Mouse (Mus musculus) kidney, postnatal 4 days (tissue): ENCODE results near the gene Kdm2b.

Experiments
- DNase-seq, 2 experiments: peaks; one replicate each; pipeline ENCODE4 v3.0.0; 2021; ENCODE audit warnings: mixed read lengths in 2 of 2

The Kdm2b gene

GRCm38 (mm10) chr5:122989551-122990330, at the start of gene Kdm2b:
TSS of gene Kdm2b (minus strand) at chr5:122989823.
- DNase-seq: peak in 1 of 2 experiments; percentile 62

DNA sequence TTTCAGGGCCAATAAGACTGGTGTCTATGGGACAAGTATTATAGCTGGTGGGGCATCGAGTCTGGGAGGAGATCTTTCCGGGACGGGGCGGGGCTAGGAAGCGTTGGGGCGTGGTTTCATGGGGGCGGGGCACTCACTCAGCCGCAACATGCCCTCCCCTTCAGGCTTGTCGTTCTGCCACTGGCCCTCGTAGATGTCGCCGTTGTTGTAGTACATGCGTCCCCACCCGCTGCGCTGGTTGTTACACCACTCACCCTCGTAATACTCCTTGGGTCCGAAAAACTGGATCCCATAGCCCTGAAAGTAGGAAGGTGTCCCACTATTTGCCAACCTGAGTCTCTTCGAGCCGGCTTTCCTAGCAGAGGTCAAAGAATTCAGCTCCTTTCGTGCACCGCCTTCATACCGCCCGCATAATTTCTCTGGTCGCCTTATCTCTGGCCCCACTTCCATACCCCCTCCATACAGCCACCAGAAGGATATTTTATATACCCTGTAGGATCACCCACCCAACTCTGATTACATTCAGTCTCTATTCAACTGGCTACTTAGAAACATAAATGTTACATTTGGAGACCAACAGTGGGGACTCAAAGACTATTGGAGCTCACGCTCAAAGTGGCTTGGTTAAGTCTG, 49.6 kb upstream of the Kdm2b start:
- peak; percentile 91 to 92 for DNase-seq

GRCm38 (mm10) chr5:123038115-123038514, 48.5 kb upstream of the Kdm2b start:
- DNase-seq: no peak

- DNase-seq: peak; percentile 46 to 67
Measured at GRCm38 (mm10) chr5:123035564-123035963, 45.9 kb upstream of the Kdm2b start.

DNA sequence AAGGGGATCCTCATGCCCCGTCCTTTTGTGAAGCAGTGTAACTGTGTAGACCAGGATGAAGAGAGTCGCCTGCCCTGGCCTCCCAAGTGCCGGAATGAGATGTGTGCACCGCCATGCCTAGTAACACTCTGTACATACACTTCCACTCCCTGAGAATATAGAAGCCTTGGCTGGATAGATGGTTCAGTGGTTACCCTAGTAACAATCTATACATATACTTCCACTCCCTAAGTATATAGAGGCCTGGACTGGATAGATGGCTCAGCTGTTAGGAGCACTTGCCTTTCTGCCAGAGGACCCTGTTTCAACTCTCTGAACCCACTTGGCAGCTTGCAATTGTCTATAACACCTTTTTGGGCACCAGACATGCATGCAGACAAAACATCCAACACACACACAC, 45.5 kb upstream of the Kdm2b start:
- DNase-seq: no peak

DNA sequence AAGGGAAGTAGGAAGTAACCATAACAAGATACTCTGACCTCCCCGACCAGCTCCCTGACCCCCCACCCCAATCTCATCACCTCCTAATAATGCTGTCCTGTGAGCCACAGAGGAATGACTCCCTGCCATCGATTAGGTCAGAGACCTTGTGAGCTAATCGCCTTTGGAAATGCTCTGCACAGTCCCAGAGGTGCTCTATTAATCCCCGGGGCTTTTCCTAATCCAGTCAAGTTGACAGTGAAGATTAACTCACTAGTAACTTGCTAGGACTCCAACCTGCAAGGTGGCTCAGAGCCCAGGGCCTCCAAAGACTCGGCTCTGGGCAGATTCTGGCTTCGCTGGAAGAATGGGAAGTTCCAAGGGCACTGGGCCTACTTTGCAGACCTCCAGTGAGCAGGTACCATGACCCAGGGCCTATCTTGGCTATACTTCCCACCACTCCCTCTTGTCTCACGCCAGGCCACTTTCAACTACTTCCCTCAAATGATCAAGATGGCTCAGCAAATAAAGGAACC, 44.1 kb upstream of the Kdm2b start:
- no peak for DNase-seq

DNA sequence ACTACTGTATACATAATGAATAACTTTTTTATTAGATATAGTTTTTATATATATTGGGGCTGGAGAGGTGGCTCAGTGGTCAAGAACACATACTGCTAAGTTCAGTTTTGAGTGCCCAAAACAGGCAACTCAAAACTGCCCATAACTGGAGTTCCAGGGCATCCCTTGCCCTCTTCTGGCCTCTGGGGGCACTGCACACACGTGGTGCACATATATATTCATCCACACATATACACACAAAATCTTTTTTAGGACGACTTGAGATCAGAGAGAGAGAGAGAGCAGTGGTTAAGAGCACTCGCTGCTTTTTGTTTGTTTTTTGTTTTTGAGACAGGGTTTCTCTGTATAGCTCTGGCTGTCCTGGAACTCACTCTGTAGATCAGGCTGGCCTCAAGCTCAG, 41.7 kb upstream of the Kdm2b start:
- DNase-seq: no peak

DNA sequence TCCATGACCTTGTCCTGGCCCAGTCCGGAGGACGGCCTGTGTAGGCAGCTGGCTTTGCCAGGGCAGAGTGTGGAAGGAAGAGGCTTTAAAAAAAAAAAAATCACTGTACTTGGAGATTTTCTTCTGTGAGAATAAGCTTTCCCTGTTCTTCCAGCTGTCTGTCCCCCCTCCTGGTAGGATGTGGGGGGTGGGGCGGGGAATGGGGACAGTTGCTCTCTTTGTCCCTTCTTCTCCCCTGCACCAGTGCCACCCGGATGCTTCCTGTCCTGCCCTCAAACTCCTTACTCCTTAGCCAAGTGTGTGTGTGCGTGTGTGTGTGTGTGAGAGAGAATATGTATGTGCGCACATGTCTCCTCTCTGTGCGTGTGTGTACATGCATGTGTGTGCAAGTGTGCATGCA, 40.1 kb upstream of the Kdm2b start:
- no peak for DNase-seq

DNA sequence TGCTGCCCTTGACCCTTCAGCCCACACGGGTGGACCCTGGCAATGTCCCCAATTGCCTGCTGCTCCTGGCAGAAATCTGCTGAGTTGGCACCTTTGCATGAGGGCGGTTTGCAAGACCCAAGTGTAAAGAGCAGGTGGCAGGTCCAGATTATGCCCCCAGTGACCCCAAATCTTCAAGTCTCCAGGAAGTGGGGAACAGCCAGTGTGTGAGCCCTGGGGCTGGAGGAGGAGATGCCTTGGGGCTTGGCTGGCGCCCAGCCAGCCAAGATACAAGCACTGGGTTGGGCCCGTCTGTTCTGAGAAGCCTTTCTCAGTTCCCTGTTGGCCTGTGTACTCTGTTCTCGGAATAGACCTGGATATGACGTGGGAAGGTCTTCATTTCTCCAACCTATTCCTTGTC, 37.8 kb upstream of the Kdm2b start:
- DNase-seq: peak in 1 of 2 experiments; percentile 39

DNA sequence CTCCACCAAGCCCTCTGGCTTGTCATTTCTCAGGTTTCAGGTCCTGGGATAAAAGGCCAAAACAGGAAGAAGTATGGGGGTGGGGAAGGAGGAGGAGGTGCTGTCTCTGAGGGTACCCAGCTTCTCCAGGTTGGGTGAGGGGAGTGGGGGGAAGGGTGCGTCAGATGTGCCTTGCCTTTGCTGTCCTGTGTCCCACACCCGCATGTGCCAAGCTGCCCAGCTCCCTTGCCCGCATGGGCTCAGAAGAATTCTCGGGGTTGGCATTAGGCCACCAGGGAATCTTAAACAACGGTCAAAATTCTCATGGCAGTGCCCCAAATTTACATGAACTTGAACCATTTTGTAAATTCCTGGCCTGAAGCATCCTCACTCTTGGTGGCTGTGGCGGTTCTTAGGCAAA, 36.8 kb upstream of the Kdm2b start:
- DNase-seq: no peak

DNA sequence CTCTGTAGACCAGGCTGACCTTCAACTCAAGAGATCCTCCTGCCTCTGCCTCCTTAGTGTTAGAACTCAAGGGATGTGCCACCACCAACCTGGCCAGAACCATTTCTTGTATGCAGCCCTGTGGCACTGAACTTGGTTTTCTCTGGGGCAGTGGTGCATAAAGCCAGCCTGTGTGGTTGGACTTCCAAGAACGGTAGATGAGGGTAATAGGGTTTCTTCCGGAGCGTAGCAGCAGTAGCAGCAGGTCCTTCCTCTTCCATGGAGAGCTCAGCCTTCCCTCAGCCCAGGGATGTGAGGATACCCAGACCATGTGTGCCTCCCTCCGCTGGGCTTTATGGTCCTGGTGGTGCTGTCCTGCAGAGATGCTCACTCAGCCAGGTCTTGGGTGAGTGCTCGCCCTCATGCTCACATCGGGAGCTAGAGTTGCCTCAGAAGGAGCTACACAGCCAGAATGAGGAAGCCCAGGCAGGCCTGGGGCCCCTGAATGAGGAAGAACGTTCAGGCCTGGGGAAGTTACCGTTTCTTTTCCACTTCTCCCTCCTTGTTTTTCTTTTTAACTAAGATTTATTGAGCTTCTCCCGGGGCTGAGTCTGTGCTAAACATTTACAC, 35.4 kb upstream of the Kdm2b start:
- peak in 1 of 2 experiments; percentile 30 for DNase-seq

DNA sequence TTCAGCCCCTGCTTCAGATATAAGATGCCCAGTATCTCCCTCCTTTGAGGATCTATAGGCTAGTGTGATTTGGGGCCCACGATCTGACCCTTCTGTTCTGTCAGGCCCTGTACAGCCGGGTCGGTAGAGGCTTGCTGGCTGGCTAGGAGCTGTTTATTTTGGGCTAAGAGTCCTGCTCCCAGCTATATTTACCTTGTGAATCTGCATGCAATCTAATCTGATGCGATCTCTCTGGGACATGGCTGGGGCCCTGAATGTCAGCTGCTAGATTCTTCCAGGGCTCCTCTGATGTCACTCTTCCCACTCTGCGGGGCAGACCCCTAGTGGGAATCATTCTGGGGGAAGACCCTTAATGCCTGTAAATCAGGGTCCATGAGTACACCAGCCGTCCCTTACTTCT, 34.7 kb upstream of the Kdm2b start:
- DNase-seq: no peak

DNA sequence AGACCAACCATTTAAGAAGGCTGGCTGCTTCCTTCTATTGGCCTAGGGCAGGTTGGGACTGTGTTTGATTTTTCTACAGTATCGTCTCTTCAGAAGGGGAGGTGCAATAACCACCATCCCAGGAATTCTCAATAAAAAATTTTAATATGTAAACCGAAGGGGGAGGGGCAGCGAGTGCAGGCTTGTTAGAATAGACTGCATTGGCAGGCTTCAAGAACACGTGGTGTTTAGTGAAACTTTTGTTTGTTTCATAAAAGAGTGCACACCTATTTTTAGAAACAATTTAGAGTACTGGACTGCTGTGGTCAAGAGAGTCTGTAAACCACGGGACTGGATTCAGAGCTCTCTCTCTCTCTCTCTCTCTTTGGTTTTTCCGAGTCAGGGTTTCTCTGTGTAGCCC, 33.4 kb upstream of the Kdm2b start:
- peak in 1 of 2 experiments; percentile 22 for DNase-seq

GRCm38 (mm10) chr5:123021438-123021837, 31.8 kb upstream of the Kdm2b start:
- no peak for DNase-seq

DNA sequence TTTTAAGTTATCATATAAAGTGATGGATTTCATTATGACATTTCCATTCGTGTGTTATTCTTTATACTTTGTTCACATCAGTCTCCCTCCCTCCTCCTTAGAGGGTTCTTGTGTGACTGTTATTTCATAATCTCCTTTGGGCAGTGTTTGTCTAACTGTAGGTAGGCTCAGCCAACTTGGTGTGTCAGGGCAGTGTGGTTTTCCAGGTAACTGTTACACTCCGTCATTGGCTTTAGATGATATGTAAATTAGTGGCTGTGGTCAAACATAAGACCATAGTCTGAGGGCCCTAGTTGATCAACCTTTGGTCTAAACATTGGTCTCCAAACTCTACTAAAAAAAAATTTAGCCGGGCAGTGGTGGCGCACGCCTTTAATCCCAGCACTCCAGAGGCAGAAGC, 30.8 kb upstream of the Kdm2b start:
- no peak for DNase-seq

- no peak for DNase-seq
Measured at GRCm38 (mm10) chr5:123019336-123020016, 29.9 kb upstream of the Kdm2b start.

- DNase-seq: peak in 1 of 2 experiments; percentile 32
Measured at GRCm38 (mm10) chr5:123017504-123017903, 27.9 kb upstream of the Kdm2b start.

DNA sequence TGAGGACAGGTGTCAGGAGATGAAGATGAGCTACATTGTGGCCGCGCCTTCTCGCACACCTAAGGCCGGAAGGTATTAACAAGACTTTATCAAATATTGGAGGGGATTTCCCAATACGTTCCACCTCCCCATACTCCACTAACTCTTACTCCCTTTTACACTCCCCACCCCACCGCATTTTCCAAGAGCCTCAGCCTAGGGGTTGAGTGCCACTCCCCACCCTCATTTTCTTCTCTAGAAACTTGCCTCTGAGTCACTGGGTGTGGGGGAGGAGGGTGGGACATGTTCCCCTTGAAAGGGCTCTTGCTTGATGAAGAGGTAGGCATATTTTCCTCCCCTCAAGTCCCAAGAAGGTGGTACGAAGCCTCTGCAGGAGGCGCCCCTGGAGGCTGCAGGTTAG, 26.3 kb upstream of the Kdm2b start:
- peak in 1 of 2 experiments; percentile 48 for DNase-seq

- peak; percentile 98 to 99 for DNase-seq
Measured at GRCm38 (mm10) chr5:123014753-123015701, 25.4 kb upstream of the Kdm2b start, which contains the start of gene Orai1. TSS of gene Orai1 (plus strand) at chr5:123015074.

DNA sequence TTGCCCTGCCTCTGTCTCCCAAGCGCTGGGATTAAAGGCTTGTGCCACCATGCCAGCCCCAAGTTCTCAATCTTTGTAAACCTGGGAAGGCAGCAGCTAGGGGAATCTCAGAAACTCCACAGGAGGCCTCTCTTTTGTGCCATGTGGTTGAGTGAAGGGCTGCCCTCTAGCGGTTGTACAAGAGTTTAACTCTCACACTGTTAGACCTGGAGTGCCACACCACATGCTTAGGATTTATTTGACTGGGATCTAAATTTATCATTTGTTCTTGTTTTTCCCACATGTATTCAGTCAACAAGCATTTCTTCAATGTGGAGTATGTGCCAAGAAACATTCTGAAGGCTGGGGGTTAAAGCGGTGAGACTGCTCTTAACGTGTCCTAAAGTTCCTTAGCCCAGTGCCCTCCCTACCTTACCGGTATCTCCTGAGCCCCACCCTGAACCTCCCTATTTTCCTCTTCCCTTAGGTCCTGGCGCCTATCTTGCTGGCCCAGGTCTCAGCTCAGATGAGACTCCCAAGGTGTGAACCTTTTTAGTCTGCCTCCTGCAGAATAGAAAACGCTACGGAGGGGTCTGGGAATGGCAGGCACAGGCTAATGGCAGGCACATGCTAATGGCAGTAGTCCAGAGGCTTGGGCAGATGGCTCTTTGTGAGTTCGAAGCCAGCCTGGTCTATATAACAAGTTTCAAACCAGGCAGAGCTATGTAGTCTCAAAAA, 24.1 kb upstream of the Kdm2b start:
- DNase-seq: peak; percentile 68 to 80

GRCm38 (mm10) chr5:123011705-123012104, 22.1 kb upstream of the Kdm2b start:
- DNase-seq: no peak
